Comparison of ENCODE assay signal across 22 mouse cellular contexts in the genomic region with DNA sequence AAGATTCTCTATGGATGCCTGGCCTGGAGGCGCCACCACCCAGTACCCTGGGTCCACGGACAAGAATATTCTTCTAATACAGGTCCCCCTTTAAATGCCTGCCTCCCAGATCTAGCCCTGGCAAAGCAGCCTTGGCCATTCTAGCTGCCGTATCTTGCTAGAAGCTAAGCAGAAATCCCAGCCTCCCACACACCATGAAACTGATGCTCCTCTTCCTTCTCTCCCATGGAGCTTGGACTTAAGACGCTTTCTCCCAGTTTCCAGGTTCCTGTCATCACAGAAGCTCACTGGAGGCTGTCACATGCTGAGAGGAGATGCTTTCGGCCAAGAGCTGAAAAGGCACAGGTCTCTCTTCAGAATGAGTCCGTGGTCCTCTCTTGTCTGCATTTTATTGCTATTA.
DNase-seq lines count a peak whose midpoint lies in the region; ATAC-seq and TF ChIP-seq lines count a peak whose summit lies in the region.
"Had no signal": no experiment of that assay in that cellular context is flagged by ENCODE, and none has a peak within 500 bp of the region (broad histone marks: within the 10 kb centered on the region; RNA-seq: fewer than 3 reads in every experiment).

No protein-coding gene starts in this region.

- H3K9ac ChIP-seq in embryonic facial prominence, embryonic 15.5 days = no peak overlapping the region
- H3K9ac ChIP-seq in heart, embryonic 11.5 days (ENCODE audit: low read depth, low read length) = no peak overlapping the region
- H3K9ac ChIP-seq in heart, embryonic 12.5 days = no peak overlapping the region
- H3K9ac ChIP-seq in heart, postnatal 0 days (replicated peaks; ENCODE audit: low read depth, low read length) = no peak overlapping the region
- H3K9ac ChIP-seq: forebrain, embryonic 13.5 days; hindbrain, embryonic 14.5 days; liver, embryonic 15.5 days; lung, embryonic 14.5 days had no signal

- 84% methylated on average over 6 of the region's 6 CpGs for WGBS in embryonic facial prominence, embryonic 15.5 days
- WGBS in embryonic facial prominence, embryonic 10.5 days = 94% methylated on average over 6 of the region's 6 CpGs
- WGBS in heart, embryonic 11.5 days (ENCODE audit: insufficient replicate concordance) = 72% methylated on average over 6 of the region's 6 CpGs
- 76% methylated on average over 6 of the region's 6 CpGs for WGBS in heart, embryonic 12.5 days
- 72% methylated on average over 6 of the region's 6 CpGs for WGBS in heart, postnatal 0 days

- H3K4me1 ChIP-seq in embryonic facial prominence, embryonic 15.5 days = 0 out of 2 replicates have a peak, but pooled peaks cover 5% of the 10 kb centered on the region
- H3K4me1 ChIP-seq in embryonic facial prominence, embryonic 10.5 days = peaks cover 5% of the 10 kb centered on the region
- H3K4me1 ChIP-seq in heart, embryonic 11.5 days (ENCODE audit: control insufficient read depth, insufficient read depth, low read length) = peaks cover 13% of the 10 kb centered on the region
- H3K4me1 ChIP-seq in heart, embryonic 12.5 days (replicated peaks) = peaks cover 25% of the 10 kb centered on the region
- peaks cover 22% of the 10 kb centered on the region for H3K4me1 ChIP-seq in heart, postnatal 0 days (ENCODE audit: control insufficient read depth, insufficient read depth)
- H3K4me1 ChIP-seq: forebrain, embryonic 13.5 days; liver, embryonic 15.5 days had no signal

- no peak for TF ChIP-seq CTCF in heart, postnatal 0 days (IDR thresholded peaks at IDR 0.05; ENCODE audit: low read depth)

- 0 out of 2 replicates have a peak overlapping the region, but pooled peaks have one; percentile 45 for H3K27ac ChIP-seq in embryonic facial prominence, embryonic 15.5 days (replicated peaks)
- H3K27ac ChIP-seq in embryonic facial prominence, embryonic 10.5 days (replicated peaks) = no peak overlapping the region
- H3K27ac ChIP-seq in heart, embryonic 11.5 days (ENCODE audit: low read depth, low read length) = peak overlapping the region; percentile 50; the same call in 1 of the 2 replicates
- H3K27ac ChIP-seq in heart, embryonic 12.5 days (ENCODE audit: poor library complexity, severe bottlenecking) = no peak overlapping the region
- H3K27ac ChIP-seq in heart, postnatal 0 days (ENCODE audit: low read depth) = peak overlapping the region; percentile 14; the same call in 1 of the 2 replicates
- H3K27ac ChIP-seq: forebrain, embryonic 13.5 days; hindbrain, embryonic 14.5 days; liver, embryonic 15.5 days had no signal

- no peaks in the 10 kb centered on the region for H3K27me3 ChIP-seq in embryonic facial prominence, embryonic 15.5 days
- H3K27me3 ChIP-seq in embryonic facial prominence, embryonic 10.5 days (replicated peaks; ENCODE audit: low read depth, poor library complexity, severe bottlenecking) = no peaks in the 10 kb centered on the region
- no peaks in the 10 kb centered on the region for H3K27me3 ChIP-seq in heart, embryonic 11.5 days (ENCODE audit: control insufficient read depth, insufficient read depth, low read length)
- no peaks in the 10 kb centered on the region for H3K27me3 ChIP-seq in heart, embryonic 12.5 days (replicated peaks)
- no peaks in the 10 kb centered on the region for H3K27me3 ChIP-seq in heart, postnatal 0 days (ENCODE audit: control insufficient read depth, insufficient read depth, low read length)
- H3K27me3 ChIP-seq: CH12.LX; forebrain, embryonic 13.5 days; liver, embryonic 15.5 days had no signal

- H3K4me3 ChIP-seq in embryonic facial prominence, embryonic 15.5 days (replicated peaks) = no peak overlapping the region
- H3K4me3 ChIP-seq in embryonic facial prominence, embryonic 10.5 days = no peak overlapping the region
- no peak overlapping the region for H3K4me3 ChIP-seq in heart, embryonic 11.5 days (ENCODE audit: low read depth, low read length)
- H3K4me3 ChIP-seq in heart, embryonic 12.5 days = no peak overlapping the region
- H3K4me3 ChIP-seq in heart, postnatal 0 days (ENCODE audit: low read depth, low read length) = no peak overlapping the region
- H3K4me3 ChIP-seq: forebrain, embryonic 13.5 days; liver, embryonic 15.5 days had no signal

- H3K36me3 ChIP-seq in embryonic facial prominence, embryonic 15.5 days = no peaks in the 10 kb centered on the region
- no peaks in the 10 kb centered on the region for H3K36me3 ChIP-seq in embryonic facial prominence, embryonic 10.5 days (replicated peaks)
- no peaks in the 10 kb centered on the region for H3K36me3 ChIP-seq in heart, embryonic 11.5 days (ENCODE audit: control insufficient read depth, insufficient read depth, low read length)
- no peaks in the 10 kb centered on the region for H3K36me3 ChIP-seq in heart, embryonic 12.5 days
- no peaks in the 10 kb centered on the region for H3K36me3 ChIP-seq in heart, postnatal 0 days (replicated peaks; ENCODE audit: control insufficient read depth, insufficient read depth, low read length)
- H3K36me3 ChIP-seq: liver, embryonic 15.5 days had no signal

- ATAC-seq in embryonic facial prominence, embryonic 15.5 days (ENCODE audit: insufficient number of reproducible peaks, low FRiP score, low TSS enrichment, low read depth) = no peak
- no peak for ATAC-seq in heart, embryonic 11.5 days (replicated peaks; ENCODE audit: insufficient number of reproducible peaks, low FRiP score, low TSS enrichment)
- no peak for ATAC-seq in heart, embryonic 12.5 days (ENCODE audit: insufficient number of reproducible peaks, low FRiP score)
- ATAC-seq in heart, postnatal 0 days (ENCODE audit: insufficient read depth, low read depth) = no peak
- ATAC-seq: forebrain, embryonic 13.5 days; intestine, postnatal 0 days had no signal

- H3K4me2 ChIP-seq in embryonic facial prominence, embryonic 15.5 days (replicated peaks) = no peak overlapping the region
- no peak overlapping the region for H3K4me2 ChIP-seq in heart, embryonic 11.5 days
- no peak overlapping the region for H3K4me2 ChIP-seq in heart, embryonic 12.5 days
- no peak overlapping the region for H3K4me2 ChIP-seq in heart, postnatal 0 days (ENCODE audit: low read depth, low read length)
- H3K4me2 ChIP-seq: forebrain, embryonic 13.5 days; hindbrain, embryonic 14.5 days; liver, embryonic 15.5 days; lung, embryonic 14.5 days had no signal

- intact Hi-C loops in heart, postnatal 36 days (cut with DNase I) = no loop called here

- DNase-seq in embryonic facial prominence, embryonic 10.5 days (ENCODE audit: low spot score) = no peak
- DNase-seq in heart, postnatal 0 days (ENCODE audit: low spot score) = no peak
- DNase-seq in heart, postnatal 36 days = no peak
- DNase-seq in fibroblast of lung, adult 2 months (ENCODE audit: low read depth) = peak; percentile 25
- no peak for DNase-seq in thymus, postnatal 25 days
- DNase-seq: adrenal gland, adult 8-10 months; cerebellum, adult 11-12 months; cerebellum, adult 9-11 months; gastrocnemius, postnatal 25 days; layer of hippocampus, adult 9-11 months; lung, embryonic 14.5 days; lung, postnatal 14 days; midbrain, embryonic 14.5 days; right cerebral cortex, postnatal 14 days had no signal

- no peaks in the 10 kb centered on the region for H3K9me3 ChIP-seq in embryonic facial prominence, embryonic 15.5 days (replicated peaks)
- H3K9me3 ChIP-seq in embryonic facial prominence, embryonic 10.5 days = no peaks in the 10 kb centered on the region
- H3K9me3 ChIP-seq in heart, embryonic 11.5 days (replicated peaks; ENCODE audit: control insufficient read depth, low read length) = no peaks in the 10 kb centered on the region
- no peaks in the 10 kb centered on the region for H3K9me3 ChIP-seq in heart, embryonic 12.5 days (replicated peaks)
- no peaks in the 10 kb centered on the region for H3K9me3 ChIP-seq in heart, postnatal 0 days (replicated peaks; ENCODE audit: control insufficient read depth, low read length)
- H3K9me3 ChIP-seq: forebrain, embryonic 13.5 days; liver, embryonic 15.5 days had no signal

- no peak for TF ChIP-seq EP300 in heart, postnatal 0 days (IDR thresholded peaks at IDR 0.05; ENCODE audit: low read depth)

Comparison
In these comparisons a context has a peak if more than half of its experiments do, and no peak if none do; other contexts are left out.
1. H3K27ac ChIP-seq: peak in embryonic facial prominence, embryonic 15.5 days (single experiment), heart, embryonic 11.5 days (single experiment) and heart, postnatal 0 days (single experiment); none in embryonic facial prominence, embryonic 10.5 days (single experiment) and heart, embryonic 12.5 days (single experiment).